Mouse (Mus musculus): ENCODE data around the gene Acbd6. TPM values are rescaled to one million over a fixed set of nuclear protein-coding genes. Genes with fewer than 3 reads are reported as not detected.

Gene Acbd6
- polyA plus RNA-seq, 1 experiment from 2014 or later: 80.6 TPM

GRCm38 (mm10) chr1:155608524-155608923, 50.6 kb downstream of the Acbd6 start:
- Histone ChIP-seq H3K36me3 (no peaks in the 10 kb centered on the region), H3K4me2 (replicated peaks) (no peak overlapping the region)
- no peak for ATAC-seq (ENCODE audit: low FRiP score, low read depth)

GRCm38 (mm10) chr1:155614426-155614825, 56.5 kb downstream of the Acbd6 start:
- no peak overlapping the region for H3K9ac ChIP-seq
- ATAC-seq (ENCODE audit: low FRiP score, low read depth): no peak
- 49% methylated on average over 2 of the region's 2 CpGs for WGBS

More at GRCm38 (mm10) chr1:155608524-155608923, 50.6 kb downstream of the Acbd6 start:
- no peaks in the 10 kb centered on the region for H3K9me3 ChIP-seq
- no peak overlapping the region for H3K4me3 ChIP-seq
- no peak overlapping the region for H3K27ac ChIP-seq
- 79% methylated on average over 4 of the region's 4 CpGs for WGBS
- no peaks in the 10 kb centered on the region for H3K27me3 ChIP-seq
- 0 out of 2 replicates have a peak, but pooled peaks cover 5% of the 10 kb centered on the region for H3K4me1 ChIP-seq
- H3K9ac ChIP-seq: no peak overlapping the region

GRCm38 (mm10) chr1:155621075-155621474, 63.2 kb downstream of the Acbd6 start:
- Histone ChIP-seq H3K27ac (no peak overlapping the region), H3K27me3 (no peaks in the 10 kb centered on the region), H3K36me3 (peaks cover 12% of the 10 kb centered on the region), H3K4me2 (replicated peaks) (no peak overlapping the region), H3K9me3 (no peaks in the 10 kb centered on the region), H3K4me3 (no peak overlapping the region), H3K4me1 (no peaks in the 10 kb centered on the region), H3K9ac (no peak overlapping the region)
- 75% methylated on average over 6 of the region's 6 CpGs for WGBS
- no peak for ATAC-seq (ENCODE audit: low FRiP score, low read depth)

More at GRCm38 (mm10) chr1:155614426-155614825, 56.5 kb downstream of the Acbd6 start:
- no peaks in the 10 kb centered on the region for H3K9me3 ChIP-seq
- no peaks in the 10 kb centered on the region for H3K4me1 ChIP-seq
- no peak overlapping the region for H3K27ac ChIP-seq
- no peaks in the 10 kb centered on the region for H3K27me3 ChIP-seq
- no peaks in the 10 kb centered on the region; the same call in none of the 2 replicates for H3K36me3 ChIP-seq
- H3K4me2 ChIP-seq (replicated peaks): no peak overlapping the region
- H3K4me3 ChIP-seq: no peak overlapping the region

- peaks cover 4% of the 10 kb centered on the region; the same call in 1 of the 2 replicates for H3K4me1 ChIP-seq
- no peak overlapping the region for H3K27ac ChIP-seq
- no peaks in the 10 kb centered on the region for H3K27me3 ChIP-seq
- ATAC-seq (ENCODE audit: low FRiP score, low read depth): no peak
- no peaks in the 10 kb centered on the region for H3K9me3 ChIP-seq
- H3K4me2 ChIP-seq (replicated peaks): no peak overlapping the region
- no peak overlapping the region for H3K4me3 ChIP-seq
- H3K9ac ChIP-seq: no peak overlapping the region
- peaks cover 15% of the 10 kb centered on the region for H3K36me3 ChIP-seq
- 92% methylated on average over 8 of the region's 8 CpGs for WGBS
These were observed 65.3 kb downstream of the Acbd6 start for GRCm38 (mm10) chr1:155623192-155623591.

GRCm38 (mm10) chr1:155627746-155628145, 69.8 kb downstream of the Acbd6 start:
- Histone ChIP-seq H3K36me3 (peaks cover 18% of the 10 kb centered on the region), H3K4me3 (no peak overlapping the region), H3K9ac (no peak overlapping the region), H3K4me1 (peaks cover 4% of the 10 kb centered on the region; the same call in 1 of the 2 replicates), H3K4me2 (replicated peaks) (no peak overlapping the region), H3K27ac (no peak overlapping the region), H3K27me3 (no peaks in the 10 kb centered on the region), H3K9me3 (no peaks in the 10 kb centered on the region)
- ATAC-seq (ENCODE audit: low FRiP score, low read depth): no peak
- 76% methylated on average over 2 of the region's 2 CpGs for WGBS

GRCm38 (mm10) chr1:155636648-155637047, 78.7 kb downstream of the Acbd6 start:
- 87% methylated on average over 7 of the region's 7 CpGs for WGBS
- ATAC-seq (ENCODE audit: low FRiP score, low read depth): no peak
- Histone ChIP-seq H3K9me3 (no peaks in the 10 kb centered on the region), H3K4me2 (replicated peaks) (no peak overlapping the region), H3K4me1 (no peaks in the 10 kb centered on the region), H3K36me3 (no peaks in the 10 kb centered on the region), H3K9ac (no peak overlapping the region), H3K4me3 (no peak overlapping the region), H3K27ac (no peak overlapping the region), H3K27me3 (no peaks in the 10 kb centered on the region)

GRCm38 (mm10) chr1:155645816-155646215, 87.9 kb downstream of the Acbd6 start:
- Histone ChIP-seq H3K9ac (no peak overlapping the region), H3K27ac (no peak overlapping the region), H3K9me3 (no peaks in the 10 kb centered on the region), H3K4me2 (replicated peaks) (no peak overlapping the region), H3K36me3 (no peaks in the 10 kb centered on the region), H3K27me3 (no peaks in the 10 kb centered on the region), H3K4me1 (peaks cover 9% of the 10 kb centered on the region; the same call in 1 of the 2 replicates), H3K4me3 (no peak overlapping the region)
- WGBS: 77% methylated on average over 5 of the region's 5 CpGs
- no peak for ATAC-seq (ENCODE audit: low FRiP score, low read depth)

- no peaks in the 10 kb centered on the region for H3K9me3 ChIP-seq
- WGBS: 50% methylated on average over 10 of the region's 10 CpGs
- no peak for ATAC-seq (ENCODE audit: low FRiP score, low read depth)
These were observed 88.7 kb downstream of the Acbd6 start for GRCm38 (mm10) chr1:155646345-155647307.

GRCm38 (mm10) chr1:155650121-155650846, 92.4 kb downstream of the Acbd6 start:
- no peaks in the 10 kb centered on the region for H3K27me3 ChIP-seq
- no peaks in the 10 kb centered on the region for H3K9me3 ChIP-seq
- H3K36me3 ChIP-seq: no peaks in the 10 kb centered on the region
- ATAC-seq (ENCODE audit: low FRiP score, low read depth): no peak
- no peak overlapping the region for H3K27ac ChIP-seq
- no peak overlapping the region for H3K4me2 ChIP-seq (replicated peaks)
- peaks cover 9% of the 10 kb centered on the region; the same call in 1 of the 2 replicates for H3K4me1 ChIP-seq
- 80% methylated on average over 9 of the region's 9 CpGs for WGBS
- no peak overlapping the region for H3K9ac ChIP-seq
- H3K4me3 ChIP-seq: no peak overlapping the region

More at GRCm38 (mm10) chr1:155646345-155647307, 88.7 kb downstream of the Acbd6 start:
- no peak overlapping the region for H3K9ac ChIP-seq
- peaks cover 9% of the 10 kb centered on the region; the same call in 1 of the 2 replicates for H3K4me1 ChIP-seq
- H3K4me3 ChIP-seq: no peak overlapping the region
- H3K27me3 ChIP-seq: no peaks in the 10 kb centered on the region
- H3K4me2 ChIP-seq (replicated peaks): no peak overlapping the region
- no peaks in the 10 kb centered on the region for H3K36me3 ChIP-seq
- H3K27ac ChIP-seq: no peak overlapping the region

- Histone ChIP-seq H3K4me2 (replicated peaks) (no peak overlapping the region), H3K27me3 (no peaks in the 10 kb centered on the region), H3K36me3 (no peaks in the 10 kb centered on the region), H3K4me1 (no peaks in the 10 kb centered on the region), H3K27ac (no peak overlapping the region), H3K9me3 (no peaks in the 10 kb centered on the region), H3K4me3 (no peak overlapping the region), H3K9ac (no peak overlapping the region)
- ATAC-seq (ENCODE audit: low FRiP score, low read depth): no peak
- 64% methylated on average over 3 of the region's 3 CpGs for WGBS
These were observed 97.0 kb downstream of the Acbd6 start for GRCm38 (mm10) chr1:155654961-155655360.

GRCm38 (mm10) chr1:155656321-155656720, 98.4 kb downstream of the Acbd6 start:
- Histone ChIP-seq H3K4me1 (no peaks in the 10 kb centered on the region), H3K9ac (no peak overlapping the region), H3K27ac (no peak overlapping the region), H3K4me2 (replicated peaks) (no peak overlapping the region), H3K36me3 (no peaks in the 10 kb centered on the region), H3K9me3 (no peaks in the 10 kb centered on the region), H3K4me3 (no peak overlapping the region), H3K27me3 (no peaks in the 10 kb centered on the region)
- 83% methylated on average over 5 of the region's 5 CpGs for WGBS
- no peak for ATAC-seq (ENCODE audit: low FRiP score, low read depth)

- 87% methylated on average over 5 of the region's 5 CpGs for WGBS
These were observed 106.1 kb downstream of the Acbd6 start for GRCm38 (mm10) chr1:155663994-155664393.

More at GRCm38 (mm10) chr1:155663994-155664393, 106.1 kb downstream of the Acbd6 start:
- Histone ChIP-seq H3K9ac (no peak overlapping the region), H3K4me1 (no peaks in the 10 kb centered on the region), H3K36me3 (peaks cover under 1% of the 10 kb centered on the region; the same call in 1 of the 2 replicates), H3K27ac (no peak overlapping the region), H3K27me3 (no peaks in the 10 kb centered on the region), H3K9me3 (0 out of 2 replicates have a peak, but pooled peaks cover 4% of the 10 kb centered on the region), H3K4me2 (replicated peaks) (no peak overlapping the region), H3K4me3 (no peak overlapping the region)
- no peak for ATAC-seq (ENCODE audit: low FRiP score, low read depth)

All from limb, embryonic 13.5 days (tissue).